ENCODE assay signal across 9 mouse cellular contexts in genomic region chr19:36897778-36898177, GRCm38 (mm10). TPM values are rescaled to one million over a fixed set of nuclear protein-coding genes. Genes with fewer than 3 reads are reported as not detected.
A peak's percentile ranks its signal among the peaks of the same experiment; 100 is the strongest.
DNase-seq lines count a peak whose midpoint lies in the region; ATAC-seq and TF ChIP-seq lines count a peak whose summit lies in the region.
"Had no signal": no experiment of that assay in that cellular context is flagged by ENCODE, and none has a peak within 500 bp of the region (broad histone marks: within the 10 kb centered on the region; RNA-seq: fewer than 3 reads in every experiment).

No protein-coding gene starts in this region.

- TF ChIP-seq CTCF in gastrocnemius, adult 2 months (IDR thresholded peaks at IDR 0.05), result peak; percentile 64

- no peak overlapping the region for H3K4me3 ChIP-seq in gastrocnemius, adult 2 months
- H3K4me3 ChIP-seq in neural tube, embryonic 13.5 days, result no peak overlapping the region
- no peak overlapping the region for H3K4me3 ChIP-seq in intestine, embryonic 15.5 days (replicated peaks)
- H3K4me3 ChIP-seq: hindbrain, embryonic 15.5 days had no signal

- H3K9ac ChIP-seq in neural tube, embryonic 13.5 days, result no peak overlapping the region
- H3K9ac ChIP-seq in intestine, embryonic 15.5 days, result no peak overlapping the region
- H3K9ac ChIP-seq: hindbrain, embryonic 15.5 days had no signal

- DNase-seq in gastrocnemius, adult 2 months, result no peak
- DNase-seq in gastrocnemius, postnatal 4 days (ENCODE audit: low spot score in 2 of 2), result no peak
- no peak for DNase-seq in neural tube, embryonic 10.5 days (ENCODE audit: extremely low spot score, low spot score)
- DNase-seq in embryo, embryonic 10.5 days (ENCODE audit: low spot score), result peak; percentile 60
- DNase-seq in lung, postnatal 14 days, result peak; percentile 52

- H3K36me3 ChIP-seq in neural tube, embryonic 13.5 days, result peaks cover 20% of the 10 kb centered on the region
- H3K36me3 ChIP-seq in intestine, embryonic 15.5 days, result 0 out of 2 replicates have a peak, but pooled peaks cover 7% of the 10 kb centered on the region

- peaks cover 19% of the 10 kb centered on the region for H3K4me1 ChIP-seq in neural tube, embryonic 13.5 days (replicated peaks)
- no peaks in the 10 kb centered on the region for H3K4me1 ChIP-seq in intestine, embryonic 15.5 days (replicated peaks)

- 42% methylated on average over 9 of the region's 9 CpGs for WGBS in neural tube, embryonic 13.5 days
- WGBS in intestine, embryonic 15.5 days, result 52% methylated on average over 9 of the region's 9 CpGs

- peaks cover 11% of the 10 kb centered on the region; the same call in 1 of the 2 replicates for H3K27me3 ChIP-seq in neural tube, embryonic 13.5 days
- H3K27me3 ChIP-seq in intestine, embryonic 15.5 days (replicated peaks), result no peaks in the 10 kb centered on the region
- H3K27me3 ChIP-seq: hindbrain, embryonic 15.5 days had no signal

- no peak for ATAC-seq in neural tube, embryonic 13.5 days (ENCODE audit: low read depth)
- ATAC-seq in monocyte, adult 5-6 weeks (replicated peaks; ENCODE audit: insufficient number of reproducible peaks, low FRiP score, low TSS enrichment, poor library complexity, severe bottlenecking), result no peak
- no peak for ATAC-seq in intestine, embryonic 15.5 days

- H3K27ac ChIP-seq in gastrocnemius, adult 2 months, result no peak overlapping the region
- H3K27ac ChIP-seq in neural tube, embryonic 13.5 days (replicated peaks), result peak overlapping the region; percentile 79; the same call in 1 of the 2 replicates
- no peak overlapping the region for H3K27ac ChIP-seq in intestine, embryonic 15.5 days

- no peaks in the 10 kb centered on the region for H3K9me3 ChIP-seq in neural tube, embryonic 13.5 days
- H3K9me3 ChIP-seq in intestine, embryonic 15.5 days, result no peaks in the 10 kb centered on the region
- H3K9me3 ChIP-seq: hindbrain, embryonic 15.5 days had no signal

- H3K4me2 ChIP-seq in neural tube, embryonic 13.5 days, result no peak overlapping the region
- no peak overlapping the region for H3K4me2 ChIP-seq in intestine, embryonic 15.5 days (replicated peaks)
- H3K4me2 ChIP-seq: hindbrain, embryonic 15.5 days had no signal

- intact Hi-C loops in gastrocnemius, adult 2 months (cut with DNase I), result loop anchor here (1.0 kb wide), 1 partner anchor 25 kb away; no protein-coding TSS in a partner anchor

RNA-seq across cellular contexts. Expression of gene Fgfbp3, which starts 21.6 kb away (rescaled TPM):
- 1 to 10 TPM; 1.3 to 2.3 TPM for total RNA-seq in gastrocnemius, adult 2 months (2021)
- 1 to 10 TPM; 2.7 to 3.2 TPM for total RNA-seq in gastrocnemius, postnatal 4 days (2021)
- 110 and 124 TPM in 2 replicates for polyA plus RNA-seq in neural tube, embryonic 13.5 days (2015; fragmentation: Nextera tagmentation; extraction: Ambion mirVana)
- 3.1 to 4.4 TPM (median 3.4 TPM) in 3 replicates for total RNA-seq in monocyte, adult 5-6 weeks (2017)
- polyA plus RNA-seq in intestine, embryonic 15.5 days (2015; fragmentation: Nextera tagmentation; extraction: Ambion mirVana), result 4.2 and 5.0 TPM in 2 replicates

RNA-seq across cellular contexts. Expression of gene Btaf1, which starts 28.1 kb away (rescaled TPM):
- total RNA-seq in gastrocnemius, adult 2 months (2021), result 10 to 100 TPM in 1 of 2 experiments, 1 to 10 TPM in 1; 9.8 to 13.5 TPM
- 10 to 100 TPM; 10.2 to 11.2 TPM for total RNA-seq in gastrocnemius, postnatal 4 days (2021)
- 8.7 and 11.2 TPM in 2 replicates for polyA plus RNA-seq in neural tube, embryonic 13.5 days (2015; fragmentation: Nextera tagmentation; extraction: Ambion mirVana)
- 69.8 to 97.4 TPM (median 81.6 TPM) in 3 replicates for total RNA-seq in monocyte, adult 5-6 weeks (2017)
- polyA plus RNA-seq in intestine, embryonic 15.5 days (2015; fragmentation: Nextera tagmentation; extraction: Ambion mirVana), result 8.3 and 9.1 TPM in 2 replicates

Comparison
In these comparisons a context has a peak if more than half of its experiments do, and no peak if none do; other contexts are left out.
1. DNase-seq: peak in embryo, embryonic 10.5 days (single experiment) and lung, postnatal 14 days (single experiment); none in gastrocnemius, adult 2 months (single experiment), gastrocnemius, postnatal 4 days (0 of 2) and neural tube, embryonic 10.5 days (single experiment).